Mouse (Mus musculus): Measurements from ENCODE around the gene Dmd.

GRCm38 (mm10) chrX:83975895-83976294, 1027.2 kb downstream of the Dmd start:
- no peak for TF ChIP-seq POLR2A (IDR thresholded peaks at IDR 0.05; ENCODE audit: extremely low read depth, insufficient read depth, low read length)
- no peak for TF ChIP-seq CTCF (IDR thresholded peaks at IDR 0.05; ENCODE audit: extremely low read depth, insufficient read depth, low read length)

Measured in cortical plate, adult 2 months (tissue).